Mouse (Mus musculus) neutrophil, adult 5-6 weeks (primary cell): ENCODE measurements around the gene Olfr1044. TPM values are rescaled to one million over a fixed set of nuclear protein-coding genes. Genes with fewer than 3 reads are reported as not detected.

Experiments
- ATAC-seq: fragments of 151-379, 151-347 bp; 2 replicates; pipeline ENCODE4 v1.8.0; 2017; ENCODE audit warnings: mild to moderate bottlenecking, moderate TSS enrichment; ENCODE audit not compliant: insufficient number of reproducible peaks, poor library complexity, low FRiP score, severe bottlenecking; ENCODE audit errors: extremely low read depth
- total RNA-seq: library from RNA; stranded (forward); fragments of 200-1000 nt; gene quantifications from 2 replicates; pipeline ENCODE4 v1.2.3, GENCODE M21; 2017

Gene Olfr1044
- not detected in 2 replicates for total RNA-seq

GRCm38 (mm10) chr2:86177720-86178119 is at the start of gene Olfr1044:
Gene Olfr1044, minus strand, starts transcription at chr2:86177820.
- ATAC-seq = no peak

- no peak for ATAC-seq
Observed at GRCm38 (mm10) chr2:86219214-86219613, 41.6 kb upstream of the Olfr1044 start, which contains the start of gene Olfr1046. Gene Olfr1046, minus strand, starts transcription at chr2:86219314.

- no peak for ATAC-seq
Observed at GRCm38 (mm10) chr2:86202909-86203308, 25.3 kb upstream of the Olfr1044 start, which contains the start of gene Olfr1045. Gene Olfr1045, minus strand, starts transcription at chr2:86203009.

GRCm38 (mm10) chr2:86195863-86196262 is 18.2 kb upstream of the Olfr1044 start:
- 0 out of 2 replicates have a peak, but pooled peaks have one; percentile 64 for ATAC-seq

- ATAC-seq = no peak
Observed at GRCm38 (mm10) chr2:86185583-86185982, 8.0 kb upstream of the Olfr1044 start, which contains the start of gene Olfr52. Gene Olfr52, minus strand, starts transcription at chr2:86185683.

GRCm38 (mm10) chr2:86179950-86180349 is 2.3 kb upstream of the Olfr1044 start:
- ATAC-seq = no peak

GRCm38 (mm10) chr2:86175422-86175821 is 2.2 kb downstream of the Olfr1044 start:
- peak; percentile 91 for ATAC-seq

GRCm38 (mm10) chr2:86167422-86167821 is 10.2 kb downstream of the Olfr1044 start, which contains the start of gene Olfr1043:
Gene Olfr1043, minus strand, starts transcription at chr2:86167522.
- no peak for ATAC-seq

GRCm38 (mm10) chr2:86161738-86162137 is 15.9 kb downstream of the Olfr1044 start, which contains the start of gene Olfr1042:
Gene Olfr1042, minus strand, starts transcription at chr2:86161838.
- no peak for ATAC-seq

- ATAC-seq = no peak
Observed at GRCm38 (mm10) chr2:86146632-86147031, 31.0 kb downstream of the Olfr1044 start, which contains the start of gene Olfr1040. Gene Olfr1040, minus strand, starts transcription at chr2:86146732.

- ATAC-seq = no peak
Observed at GRCm38 (mm10) chr2:86135828-86136227, 41.8 kb downstream of the Olfr1044 start, which contains the start of gene Olfr1039. Gene Olfr1039, minus strand, starts transcription at chr2:86135928.

Other genes with a start within 250 kb of the Olfr1044 start
- gene Olfr1028, start 227.4 kb downstream of the Olfr1044 start, total RNA-seq = not detected in 2 replicates
- not detected in 2 replicates for gene Olfr1029, start 203.9 kb downstream of the Olfr1044 start, total RNA-seq
- gene Olfr1030, start 198.5 kb downstream of the Olfr1044 start, total RNA-seq = not detected in 2 replicates
- not detected in 2 replicates for gene Olfr1031, start 187.5 kb downstream of the Olfr1044 start, total RNA-seq
- gene Olfr1032, start 172.3 kb downstream of the Olfr1044 start, total RNA-seq = not detected in 2 replicates
- not detected in 2 replicates for gene Olfr1033, start 157.2 kb downstream of the Olfr1044 start, total RNA-seq
- gene Olfr1034, start 132.0 kb downstream of the Olfr1044 start, total RNA-seq = 0.12 TPM in 1 of 2 replicates, not detected in the other
- gene Olfr1036, start 103.8 kb downstream of the Olfr1044 start, total RNA-seq = not detected in 2 replicates
- gene Olfr1037, start 90.4 kb downstream of the Olfr1044 start, total RNA-seq = not detected in 2 replicates
- 0.12 TPM in 1 of 2 replicates, not detected in the other for gene Olfr1039, start 41.9 kb downstream of the Olfr1044 start, total RNA-seq
- not detected in 2 replicates for gene Olfr1040, start 31.1 kb downstream of the Olfr1044 start, total RNA-seq
- 0.12 TPM in 1 of 2 replicates, not detected in the other for gene Olfr1042, start 16.0 kb downstream of the Olfr1044 start, total RNA-seq
- not detected in 2 replicates for gene Olfr1043, start 10.3 kb downstream of the Olfr1044 start, total RNA-seq
- 0.37 TPM in 1 of 2 replicates, not detected in the other for gene Olfr52, start 7.9 kb upstream of the Olfr1044 start, total RNA-seq
- gene Olfr1045, start 25.2 kb upstream of the Olfr1044 start, total RNA-seq = not detected in 2 replicates
- gene Olfr1046, start 41.5 kb upstream of the Olfr1044 start, total RNA-seq = not detected in 2 replicates
- not detected in 2 replicates for gene Olfr1047, start 53.6 kb upstream of the Olfr1044 start, total RNA-seq
- gene Olfr1048, start 62.5 kb upstream of the Olfr1044 start, total RNA-seq = not detected in 2 replicates
- gene Olfr1049, start 80.5 kb upstream of the Olfr1044 start, total RNA-seq = not detected in 2 replicates
- gene Olfr1051, start 101.3 kb upstream of the Olfr1044 start, total RNA-seq = 0.58 TPM in 1 of 2 replicates, not detected in the other
- not detected in 2 replicates for gene Olfr1052, start 114.6 kb upstream of the Olfr1044 start, total RNA-seq
- gene Olfr1053, start 137.5 kb upstream of the Olfr1044 start, total RNA-seq = not detected in 2 replicates
- not detected in 2 replicates for gene Olfr1054, start 157.6 kb upstream of the Olfr1044 start, total RNA-seq
- gene Olfr1055, start 172.5 kb upstream of the Olfr1044 start, total RNA-seq = not detected in 2 replicates
- not detected in 2 replicates for gene Olfr1056, start 184.6 kb upstream of the Olfr1044 start, total RNA-seq
- not detected in 2 replicates for gene Olfr1057, start 200.6 kb upstream of the Olfr1044 start, total RNA-seq
- gene Olfr1058, start 210.7 kb upstream of the Olfr1044 start, total RNA-seq = not detected in 2 replicates
- not detected in 2 replicates for gene Olfr1061, start 236.2 kb upstream of the Olfr1044 start, total RNA-seq
- gene Olfr1062, start 248.9 kb upstream of the Olfr1044 start, total RNA-seq = not detected in 2 replicates